Mouse (Mus musculus): ENCODE measurements around the gene Ank.

DNA sequence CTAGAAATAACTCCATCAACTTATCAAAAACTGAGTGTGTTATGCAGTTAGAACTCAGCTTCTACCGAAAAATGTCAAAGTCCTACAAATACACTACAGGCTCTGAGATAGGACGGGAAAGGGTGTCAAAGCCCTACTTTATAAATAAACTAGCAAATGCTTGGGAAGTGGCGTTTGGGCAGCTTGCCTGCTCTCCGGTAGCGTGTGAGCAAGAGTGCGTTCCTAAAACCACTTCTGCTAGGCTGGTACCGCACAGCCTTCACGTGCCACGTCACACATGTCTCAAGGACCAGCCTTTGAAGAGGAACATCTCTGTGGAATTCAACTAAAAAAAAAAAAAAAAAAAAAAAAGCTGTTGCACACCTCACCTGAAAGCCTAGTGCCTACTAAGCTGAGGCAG, 36.7 kb downstream of the Ank start:
- TF ChIP-seq CTCF (IDR thresholded peaks at IDR 0.05; ENCODE audit: low read depth) (no peak), EP300 (optimal IDR thresholded peaks at IDR 0.05) (no peak)
